Mouse (Mus musculus) megakaryocyte, adult 5-6 weeks (primary cell): ENCODE results near the gene Bahcc1. TPM values are rescaled to one million over a fixed set of nuclear protein-coding genes. Genes with fewer than 3 reads are reported as not detected.

Source experiments
- total RNA-seq, 2 experiments: library from RNA; stranded (forward) in 1 of 2; stranded (reverse) in 1 of 2; fragments of 153-499, 151-499 nt in 1 of 2; fragments of 221-1000, 200-1000 nt in 1 of 2; gene quantifications; 2 replicates each; pipeline versions ENCODE4 v1.2.3 to v1.2.4; 2015 to 2017

Bahcc1 gene
- total RNA-seq, 2 experiments from 2014 or later = 1.7 to 4.4 TPM

Other genes with a start within 250 kb of the Bahcc1 start
- 3.4 and 5.7 TPM in 2 replicates for gene Aatk, start 185.8 kb upstream of the Bahcc1 start, total RNA-seq (2015)
- gene Aatk, start 185.8 kb upstream of the Bahcc1 start, total RNA-seq (2017) = 4.4 and 5.2 TPM in 2 replicates
- gene Cep131, start 146.1 kb upstream of the Bahcc1 start, total RNA-seq (2015) = 5.2 and 5.8 TPM in 2 replicates
- gene Cep131, start 146.1 kb upstream of the Bahcc1 start, total RNA-seq (2017) = 9.3 and 16.3 TPM in 2 replicates
- gene Tepsin, start 134.2 kb upstream of the Bahcc1 start, total RNA-seq (2015) = 13.4 and 14.3 TPM in 2 replicates
- 14.8 and 18.8 TPM in 2 replicates for gene Tepsin, start 134.2 kb upstream of the Bahcc1 start, total RNA-seq (2017)
- 9.6 and 21.6 TPM in 2 replicates for gene Ndufaf8, start 134.0 kb upstream of the Bahcc1 start, total RNA-seq (2015)
- gene Ndufaf8, start 134.0 kb upstream of the Bahcc1 start, total RNA-seq (2017) = 11.7 and 16.2 TPM in 2 replicates
- gene Slc38a10, start 81.6 kb upstream of the Bahcc1 start, total RNA-seq (2015) = 23.4 and 27.7 TPM in 2 replicates
- 31.9 and 32.6 TPM in 2 replicates for gene Slc38a10, start 81.6 kb upstream of the Bahcc1 start, total RNA-seq (2017)
- 4,212 and 4,544 TPM in 2 replicates for gene Actg1, start 115.6 kb downstream of the Bahcc1 start, total RNA-seq (2015)
- 2,305 and 2,430 TPM in 2 replicates for gene Actg1, start 115.6 kb downstream of the Bahcc1 start, total RNA-seq (2017)
- gene Fscn2, start 128.6 kb downstream of the Bahcc1 start, total RNA-seq (2015) = not detected in 2 replicates
- not detected in 2 replicates for gene Fscn2, start 128.6 kb downstream of the Bahcc1 start, total RNA-seq (2017)
- 5.9 and 6.9 TPM in 2 replicates for gene Faap100, start 145.8 kb downstream of the Bahcc1 start, total RNA-seq (2015)
- gene Faap100, start 145.8 kb downstream of the Bahcc1 start, total RNA-seq (2017) = 6.5 and 10.5 TPM in 2 replicates
- gene Nploc4, start 204.8 kb downstream of the Bahcc1 start, total RNA-seq (2015) = 27.5 and 33.6 TPM in 2 replicates
- 30.8 and 39.5 TPM in 2 replicates for gene Nploc4, start 204.8 kb downstream of the Bahcc1 start, total RNA-seq (2017)
- 0.16 TPM in 1 of 2 replicates, not detected in the other for gene Tspan10, start 209.7 kb downstream of the Bahcc1 start, total RNA-seq (2015)
- not detected in 2 replicates for gene Tspan10, start 209.7 kb downstream of the Bahcc1 start, total RNA-seq (2017)
- gene Pde6g, start 220.6 kb downstream of the Bahcc1 start, total RNA-seq (2015) = 1.1 TPM in 1 of 2 replicates, not detected in the other
- not detected in 2 replicates for gene Pde6g, start 220.6 kb downstream of the Bahcc1 start, total RNA-seq (2017)
- 6.2 and 7.7 TPM in 2 replicates for gene Oxld1, start 225.1 kb downstream of the Bahcc1 start, total RNA-seq (2015)
- gene Oxld1, start 225.1 kb downstream of the Bahcc1 start, total RNA-seq (2017) = 4.2 and 6.8 TPM in 2 replicates
- gene Ccdc137, start 225.2 kb downstream of the Bahcc1 start, total RNA-seq (2015) = 5.8 and 6.2 TPM in 2 replicates
- 5.9 and 36.8 TPM in 2 replicates for gene Ccdc137, start 225.2 kb downstream of the Bahcc1 start, total RNA-seq (2017)
- 14.1 and 15.1 TPM in 2 replicates for gene Arl16, start 234.7 kb downstream of the Bahcc1 start, total RNA-seq (2015)
- gene Arl16, start 234.7 kb downstream of the Bahcc1 start, total RNA-seq (2017) = 9.1 and 10.8 TPM in 2 replicates